Mouse (Mus musculus) kidney, embryonic 15.5 days (tissue): ENCODE results near the gene Ctnnd1. TPM values are rescaled to one million over a fixed set of nuclear protein-coding genes. Genes with fewer than 3 reads are reported as not detected.
A peak's percentile ranks its signal among the peaks of the same experiment; 100 is the strongest.

Experiments used
- ATAC-seq: fragments of 200-750 bp; cut with Nextera tagmentation; replicated peaks from 2 replicates; pipeline ENCODE4 v1.8.0; 2017; ENCODE audit warnings: moderate TSS enrichment; ENCODE audit not compliant: low FRiP score
- H3K27ac ChIP-seq: fragments of 300-500 bp; sonication (generic); 2 replicates; pipeline ENCODE4 v1.5.1; 2015; ENCODE audit warnings: mild to moderate bottlenecking, inconsistent platforms
- H3K27me3 ChIP-seq: fragments of 300-500 bp; sonication (generic); 2 replicates; pipeline ENCODE4 v1.6.1; 2015; ENCODE audit warnings: inconsistent platforms
- H3K36me3 ChIP-seq: fragments of 300-500 bp; sonication (generic); 2 replicates; pipeline ENCODE4 v1.6.1; 2015; ENCODE audit warnings: inconsistent platforms
- H3K4me1 ChIP-seq: fragments of 300-500 bp; sonication (generic); 2 replicates; pipeline ENCODE4 v1.6.1; 2015; ENCODE audit warnings: inconsistent platforms
- H3K4me2 ChIP-seq: fragments of 300-500 bp; sonication (generic); 2 replicates; pipeline ENCODE4 v1.6.1; 2015; ENCODE audit warnings: moderate library complexity, mild to moderate bottlenecking, inconsistent platforms
- H3K4me3 ChIP-seq: fragments of 300-500 bp; sonication (generic); replicated peaks from 2 replicates; pipeline ENCODE4 v1.5.1; 2015; ENCODE audit warnings: mild to moderate bottlenecking, inconsistent platforms
- H3K9ac ChIP-seq: fragments of 300-500 bp; sonication (generic); 2 replicates; pipeline ENCODE4 v1.6.1; 2015; ENCODE audit warnings: mild to moderate bottlenecking, inconsistent platforms
- H3K9me3 ChIP-seq: fragments of 300-500 bp; sonication (generic); replicated peaks from 2 replicates; pipeline ENCODE4 v1.6.1; 2016; ENCODE audit warnings: inconsistent platforms
- WGBS: fragments of 180-500 bp; shearing (Covaris S2); methylation state at CpG from one replicate; pipeline ENCODE4 v1.1.7; 2015; ENCODE audit warnings: mixed read lengths; 5-methylcytosine and 5-hydroxymethylcytosine counted together
- polyA plus RNA-seq: library from polyadenylated mRNA; unstranded; fragments of >200 nt; fragmentation: Nextera tagmentation; extraction: Ambion mirVana; gene quantifications from 2 replicates; pipeline ENCODE4 v1.2.1, GENCODE M21; 2015

The Ctnnd1 gene
- polyA plus RNA-seq, 1 experiment from 2014 or later, result 54.7 TPM

DNA sequence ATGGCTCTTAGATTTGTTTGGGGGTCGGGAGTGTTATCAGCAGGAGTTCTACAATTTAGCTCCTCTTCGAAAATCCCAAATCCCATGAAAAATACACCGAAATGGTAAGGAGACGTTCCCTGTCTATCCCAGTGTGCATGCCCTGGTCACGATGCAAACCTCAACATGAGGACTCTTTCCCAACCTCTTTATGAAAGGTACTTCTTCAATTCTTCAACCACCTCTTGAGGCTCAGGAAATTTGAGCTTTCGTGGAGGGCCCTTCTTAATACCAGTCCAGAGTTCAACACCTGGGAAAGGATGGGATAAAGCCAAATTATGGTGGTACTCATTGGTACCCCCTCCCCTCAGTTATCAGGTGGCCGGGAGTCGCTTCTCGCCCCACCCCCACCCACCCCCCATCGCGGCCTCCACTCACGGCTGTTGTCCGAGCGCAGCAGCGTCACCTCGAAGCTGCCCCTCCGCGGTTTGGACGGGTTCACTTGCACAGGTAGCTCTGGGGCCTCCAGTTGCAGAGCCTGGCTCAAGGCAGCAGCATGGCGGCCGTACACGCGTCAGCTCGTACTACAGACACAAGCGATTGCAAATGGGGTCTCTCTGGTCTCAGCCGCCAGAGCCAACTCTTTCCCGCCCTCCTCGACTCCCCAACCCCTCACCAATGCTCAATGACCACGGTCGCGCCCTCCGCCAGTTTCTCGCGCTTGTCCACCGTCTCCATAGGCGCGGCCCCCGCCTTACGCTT, 19.4 kb upstream of the Ctnnd1 start:
- peak overlapping the region; percentile 98 for H3K9ac ChIP-seq

DNA sequence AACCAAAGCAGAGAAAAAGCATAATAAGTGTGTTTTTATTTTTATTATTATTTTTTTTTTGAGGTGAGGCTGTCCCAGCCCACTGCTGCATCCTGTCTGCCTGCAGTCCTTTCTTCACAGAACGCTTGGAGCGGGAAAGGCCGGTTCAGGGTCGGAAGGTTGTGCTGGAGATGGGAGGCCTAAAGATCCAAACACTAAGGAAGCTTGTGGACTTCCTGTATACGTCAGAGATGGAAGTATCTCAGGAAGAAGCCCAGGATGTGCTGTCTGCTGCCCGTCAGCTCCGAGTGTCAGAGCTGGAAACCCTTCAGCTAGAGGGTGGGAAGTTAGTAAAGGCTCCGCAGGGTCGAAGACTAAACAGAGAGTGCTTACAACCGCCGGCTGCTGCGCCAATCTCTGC, 15.5 kb upstream of the Ctnnd1 start:
- Histone ChIP-seq H3K4me1 (peaks cover 10% of the 10 kb centered on the region), H3K36me3 (peaks cover 20% of the 10 kb centered on the region), H3K27ac (peak overlapping the region; percentile 66), H3K9ac (no peak overlapping the region), H3K27me3 (no peaks in the 10 kb centered on the region), H3K4me3 (no peak overlapping the region), H3K9me3 (no peaks in the 10 kb centered on the region), H3K4me2 (no peak overlapping the region)
- WGBS, result 58% methylated on average over 12 of the region's 12 CpGs
- no peak for ATAC-seq

More for the DNA sequence above, 19.4 kb upstream of the Ctnnd1 start:
- peak overlapping the region; percentile 71 for H3K4me2 ChIP-seq
- H3K27ac ChIP-seq, result peak overlapping the region; percentile 97
- H3K36me3 ChIP-seq, result peaks cover 46% of the 10 kb centered on the region
- H3K4me3 ChIP-seq, result peak overlapping the region; percentile 96
- no peaks in the 10 kb centered on the region for H3K27me3 ChIP-seq
- peak; percentile 86 for ATAC-seq
- no peaks in the 10 kb centered on the region for H3K9me3 ChIP-seq
- peaks cover 10% of the 10 kb centered on the region for H3K4me1 ChIP-seq
- 3% methylated on average over 39 of the region's 39 CpGs for WGBS

DNA sequence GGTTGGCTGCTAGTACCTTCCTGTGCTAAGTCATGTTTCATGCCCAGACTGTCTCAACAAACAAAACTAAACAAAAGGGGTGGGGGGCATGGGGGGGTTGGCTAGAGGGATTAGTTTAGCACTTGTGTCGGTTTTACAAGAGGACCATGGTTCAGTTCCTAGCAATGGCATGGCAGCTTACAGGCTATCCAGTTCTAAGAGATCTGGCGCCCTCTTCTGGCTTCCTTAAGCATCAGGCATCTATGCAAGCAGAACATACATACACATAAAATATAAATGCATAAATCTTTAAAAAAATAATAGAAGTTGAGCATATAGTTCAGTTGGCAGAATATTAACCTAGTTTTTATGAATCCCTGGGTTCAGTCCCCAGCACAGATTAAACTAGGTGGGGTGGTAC, 12.3 kb upstream of the Ctnnd1 start:
- 28% methylated on average over 2 of the region's 2 CpGs for WGBS
- H3K27ac ChIP-seq, result no peak overlapping the region
- H3K4me3 ChIP-seq, result no peak overlapping the region
- no peaks in the 10 kb centered on the region for H3K4me1 ChIP-seq
- no peak overlapping the region for H3K4me2 ChIP-seq
- H3K9me3 ChIP-seq, result no peaks in the 10 kb centered on the region
- ATAC-seq, result 0 out of 2 replicates have a peak, but pooled peaks have one; percentile 26
- H3K36me3 ChIP-seq, result peaks cover 8% of the 10 kb centered on the region; the same call in 1 of the 2 replicates
- H3K9ac ChIP-seq, result no peak overlapping the region
- no peaks in the 10 kb centered on the region for H3K27me3 ChIP-seq

DNA sequence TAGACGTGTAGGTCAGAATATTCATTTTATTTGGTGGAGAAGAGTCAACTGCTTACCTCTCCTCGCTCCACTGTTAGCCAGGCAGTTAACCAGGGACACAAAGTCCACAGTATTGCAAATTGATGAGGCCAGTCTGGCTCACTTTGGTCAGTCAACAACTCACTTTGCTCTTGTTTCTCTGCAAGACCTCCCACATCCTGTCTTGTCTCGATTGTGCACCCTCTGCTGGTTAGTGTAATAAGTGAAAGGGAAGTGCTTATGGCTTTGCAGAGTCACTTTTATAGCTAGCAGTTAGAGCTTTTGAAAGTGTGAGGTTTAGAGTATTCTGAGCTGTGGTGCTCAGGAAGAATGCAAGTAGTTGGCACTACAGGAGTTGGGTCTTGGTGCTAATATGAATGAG, 9.7 kb upstream of the Ctnnd1 start:
- no peaks in the 10 kb centered on the region for H3K9me3 ChIP-seq

DNA sequence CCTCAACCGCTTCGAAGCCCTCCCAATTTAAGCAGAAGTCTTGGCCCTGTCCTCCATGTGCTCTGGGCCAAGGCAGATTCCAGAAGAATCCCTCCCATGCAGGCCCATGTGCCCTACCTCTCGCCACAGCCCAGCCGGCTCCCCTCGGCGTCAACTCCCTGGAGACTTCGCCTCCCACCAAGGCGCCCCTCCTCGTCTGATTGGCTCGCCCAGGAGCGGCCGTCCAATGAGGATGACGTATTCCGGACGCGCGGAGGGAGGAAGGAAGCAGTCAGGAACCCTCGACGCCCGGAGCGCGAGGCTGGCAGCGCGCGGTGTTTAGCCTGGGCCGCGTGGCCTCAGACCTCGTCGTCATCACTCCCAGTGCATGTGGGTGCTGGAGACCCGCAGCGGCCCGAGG, 8.2 kb upstream of the Ctnnd1 start, which contains the start of gene Btbd18:
Gene Btbd18 (plus strand): TSS at position 274 of the 400 bp plus-strand sequence.
- WGBS, result 90% methylated on average over 32 of the region's 32 CpGs
- no peaks in the 10 kb centered on the region for H3K27me3 ChIP-seq
- H3K4me2 ChIP-seq, result no peak within 1 kb of the TSS
- H3K36me3 ChIP-seq, result no peaks in the 10 kb centered on the region
- no peak within 1 kb of the TSS for H3K9ac ChIP-seq
- H3K4me3 ChIP-seq, result no peak within 1 kb of the TSS
- H3K4me1 ChIP-seq, result no peaks in the 10 kb centered on the region
- no peak for ATAC-seq
- H3K27ac ChIP-seq, result no peak within 1 kb of the TSS
- H3K9me3 ChIP-seq, result no peaks in the 10 kb centered on the region

More for the DNA sequence above, 9.7 kb upstream of the Ctnnd1 start:
- ATAC-seq, result no peak; the same call in 1 of the 2 replicates
- no peak overlapping the region for H3K9ac ChIP-seq
- no peak overlapping the region for H3K4me3 ChIP-seq
- no peaks in the 10 kb centered on the region for H3K36me3 ChIP-seq
- 67% methylated on average over 3 of the region's 3 CpGs for WGBS
- no peak overlapping the region for H3K4me2 ChIP-seq
- H3K27me3 ChIP-seq, result no peaks in the 10 kb centered on the region
- no peaks in the 10 kb centered on the region for H3K4me1 ChIP-seq
- no peak overlapping the region for H3K27ac ChIP-seq

DNA sequence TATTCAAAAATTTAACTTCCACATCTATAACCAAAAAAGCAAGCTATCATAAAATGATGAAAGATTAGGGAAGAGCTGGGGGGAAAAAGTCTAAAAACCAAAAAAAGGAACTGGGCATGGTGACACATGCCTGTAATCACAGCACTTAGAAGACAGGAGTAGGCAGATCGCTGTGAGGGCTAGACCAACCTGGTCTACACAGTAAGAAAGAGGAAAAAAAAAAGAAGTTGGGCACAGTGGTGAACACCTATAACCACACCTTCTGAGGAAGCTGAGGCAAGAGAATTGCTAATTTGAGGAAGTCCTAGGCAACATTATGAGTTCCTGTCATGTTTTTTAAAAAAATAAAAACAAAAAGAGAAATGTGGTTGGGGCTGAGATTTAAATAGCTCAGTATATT, 5.3 kb upstream of the Ctnnd1 start:
- Histone ChIP-seq H3K9ac (no peak overlapping the region), H3K4me3 (no peak overlapping the region), H3K4me2 (no peak overlapping the region), H3K9me3 (no peaks in the 10 kb centered on the region), H3K4me1 (peaks cover 6% of the 10 kb centered on the region; the same call in 1 of the 2 replicates), H3K36me3 (no peaks in the 10 kb centered on the region), H3K27ac (no peak overlapping the region), H3K27me3 (no peaks in the 10 kb centered on the region)
- no peak for ATAC-seq
- 76% methylated on average over 1 of the region's 1 CpGs for WGBS

DNA sequence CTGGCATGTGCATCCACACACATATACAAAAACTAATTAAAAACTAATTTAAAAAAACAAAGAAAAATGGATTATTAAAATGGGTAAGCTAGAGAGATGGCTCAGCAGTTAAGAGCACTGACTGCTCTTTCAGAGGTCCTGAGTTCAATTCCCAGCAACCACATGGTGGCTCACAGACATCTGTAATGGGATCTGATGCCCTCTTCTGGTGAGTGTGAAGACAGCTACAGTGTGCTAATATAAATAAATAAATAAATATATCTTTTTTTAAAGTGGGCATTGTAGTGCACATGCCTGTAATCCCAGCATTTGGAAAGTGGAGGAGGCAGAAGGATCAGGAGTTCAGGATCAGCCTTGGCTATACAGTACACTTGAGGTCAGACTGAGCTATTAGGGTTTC, 2.8 kb upstream of the Ctnnd1 start:
- H3K36me3 ChIP-seq, result no peaks in the 10 kb centered on the region
- no peaks in the 10 kb centered on the region for H3K27me3 ChIP-seq
- peaks cover 6% of the 10 kb centered on the region; the same call in 1 of the 2 replicates for H3K4me1 ChIP-seq
- no peak overlapping the region for H3K4me3 ChIP-seq
- no peak overlapping the region for H3K27ac ChIP-seq
- no peak for ATAC-seq
- H3K9me3 ChIP-seq, result no peaks in the 10 kb centered on the region
- no peak overlapping the region for H3K9ac ChIP-seq
- no peak overlapping the region for H3K4me2 ChIP-seq

DNA sequence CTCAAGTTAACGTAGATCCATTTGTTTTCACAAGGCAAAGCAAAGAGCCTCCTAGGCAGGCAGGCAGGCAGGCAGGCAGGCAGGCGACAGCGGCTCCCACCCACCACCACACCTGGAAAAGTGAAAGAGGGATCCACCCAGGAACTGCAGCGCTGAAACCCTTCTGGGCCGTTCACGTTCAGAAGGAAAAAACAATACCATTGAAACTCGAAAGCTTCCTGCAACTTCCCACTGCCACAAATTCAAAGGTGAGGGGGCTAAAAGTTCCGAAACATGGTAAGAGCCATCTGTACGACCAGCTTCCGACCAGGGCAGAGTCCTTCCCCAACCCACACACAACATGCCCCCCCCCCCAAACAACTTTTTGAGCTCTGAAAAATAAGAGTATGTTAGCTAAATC, 891 bp downstream of the Ctnnd1 start:
- Histone ChIP-seq H3K9me3 (no peaks in the 10 kb centered on the region), H3K36me3 (0 out of 2 replicates have a peak, but pooled peaks cover 2% of the 10 kb centered on the region), H3K27me3 (no peaks in the 10 kb centered on the region), H3K4me3 (peak overlapping the region; percentile 75), H3K9ac (peak overlapping the region; percentile 90), H3K4me2 (peak overlapping the region; percentile 65), H3K27ac (peak overlapping the region; percentile 99), H3K4me1 (peaks cover 16% of the 10 kb centered on the region)
- under 1% methylated on average over 10 of the region's 10 CpGs for WGBS
- ATAC-seq, result no peak

DNA sequence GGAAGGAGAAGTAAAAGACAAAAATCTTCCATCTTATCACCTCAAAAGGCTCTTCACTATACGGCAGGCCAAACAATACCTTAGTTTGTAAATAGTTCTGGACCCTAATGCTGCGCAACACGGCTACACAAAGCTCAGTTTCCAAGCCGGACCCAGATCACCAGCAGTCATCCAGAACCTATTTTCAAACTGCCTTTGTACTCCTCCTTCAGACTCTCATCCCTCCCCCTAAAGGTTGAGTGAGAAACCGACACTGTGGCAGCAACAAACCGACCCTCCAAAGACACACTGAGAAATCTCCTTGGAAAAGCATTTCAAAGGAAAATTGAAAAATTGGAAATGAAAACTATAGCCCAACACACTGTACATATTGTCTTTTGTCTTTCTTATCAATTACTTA, 2.2 kb downstream of the Ctnnd1 start:
- no peak overlapping the region; the same call in 1 of the 2 replicates for H3K27ac ChIP-seq

DNA sequence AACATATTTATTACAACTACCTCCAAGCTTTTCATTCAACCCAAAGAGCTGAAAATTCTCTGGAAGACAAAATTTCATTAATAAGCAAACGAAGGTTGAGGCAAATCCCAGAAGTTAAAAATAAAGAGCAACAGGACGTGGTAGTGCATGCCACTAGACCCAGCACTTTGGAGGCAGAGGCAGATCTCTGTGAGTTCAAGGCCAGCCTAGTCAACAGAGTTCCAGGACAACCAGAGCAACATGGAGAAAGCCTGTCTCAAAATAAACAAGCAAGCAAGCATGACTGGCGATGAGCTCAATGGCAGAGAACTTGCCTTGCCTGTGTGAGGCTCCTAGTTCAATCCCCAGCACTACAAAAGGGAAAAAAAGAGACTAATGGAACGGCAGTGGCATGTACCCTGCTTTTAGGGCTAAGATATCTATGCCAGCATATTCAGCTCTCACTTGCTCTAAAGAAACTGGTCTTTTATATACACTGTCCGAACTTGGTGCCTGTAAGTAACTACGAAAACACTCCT, 3.5 kb downstream of the Ctnnd1 start:
- H3K27ac ChIP-seq, result no peak overlapping the region
- H3K9me3 ChIP-seq, result no peaks in the 10 kb centered on the region
- WGBS, result 92% methylated on average over 6 of the region's 6 CpGs
- no peaks in the 10 kb centered on the region for H3K27me3 ChIP-seq
- H3K4me1 ChIP-seq, result peaks cover 22% of the 10 kb centered on the region
- H3K4me2 ChIP-seq, result peak overlapping the region; percentile 3; the same call in 1 of the 2 replicates
- H3K9ac ChIP-seq, result no peak overlapping the region
- 0 out of 2 replicates have a peak overlapping the region, but pooled peaks have one; percentile 75 for H3K4me3 ChIP-seq
- 0 out of 2 replicates have a peak, but pooled peaks cover 3% of the 10 kb centered on the region for H3K36me3 ChIP-seq
- ATAC-seq, result no peak

More for the DNA sequence above, 2.2 kb downstream of the Ctnnd1 start:
- Histone ChIP-seq H3K4me1 (peaks cover 22% of the 10 kb centered on the region), H3K9me3 (no peaks in the 10 kb centered on the region), H3K27me3 (no peaks in the 10 kb centered on the region), H3K36me3 (0 out of 2 replicates have a peak, but pooled peaks cover 2% of the 10 kb centered on the region), H3K4me3 (peak overlapping the region; percentile 75), H3K4me2 (peak overlapping the region; percentile 65), H3K9ac (peak overlapping the region; percentile 37; the same call in 1 of the 2 replicates)
- 22% methylated on average over 6 of the region's 6 CpGs for WGBS
- 0 out of 2 replicates have a peak, but pooled peaks have one; percentile 24 for ATAC-seq

DNA sequence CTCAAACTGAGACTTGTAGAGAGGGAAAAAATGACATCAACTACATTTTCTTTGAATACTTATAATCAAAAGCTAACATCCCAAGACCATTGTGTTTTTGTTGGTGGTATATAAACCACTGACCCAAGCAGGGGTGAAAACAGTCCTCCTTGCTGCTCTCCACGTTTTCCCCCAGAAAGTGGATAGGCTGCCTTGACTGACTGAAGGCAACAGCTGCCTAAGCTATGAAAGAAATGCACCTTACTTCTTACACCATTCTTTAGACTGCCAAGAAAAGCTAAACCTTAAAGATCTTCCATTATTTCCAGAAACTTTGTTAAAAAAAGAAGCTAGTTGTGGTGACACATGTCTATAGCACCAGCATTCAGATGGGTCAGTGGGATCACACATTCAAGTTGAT, 4.4 kb downstream of the Ctnnd1 start:
- Histone ChIP-seq H3K27ac (no peak overlapping the region), H3K4me1 (peaks cover 16% of the 10 kb centered on the region), H3K36me3 (0 out of 2 replicates have a peak, but pooled peaks cover 8% of the 10 kb centered on the region), H3K4me3 (no peak overlapping the region), H3K27me3 (no peaks in the 10 kb centered on the region), H3K9ac (no peak overlapping the region), H3K4me2 (no peak overlapping the region), H3K9me3 (no peaks in the 10 kb centered on the region)
- 57% methylated on average over 1 of the region's 1 CpGs for WGBS
- no peak for ATAC-seq

DNA sequence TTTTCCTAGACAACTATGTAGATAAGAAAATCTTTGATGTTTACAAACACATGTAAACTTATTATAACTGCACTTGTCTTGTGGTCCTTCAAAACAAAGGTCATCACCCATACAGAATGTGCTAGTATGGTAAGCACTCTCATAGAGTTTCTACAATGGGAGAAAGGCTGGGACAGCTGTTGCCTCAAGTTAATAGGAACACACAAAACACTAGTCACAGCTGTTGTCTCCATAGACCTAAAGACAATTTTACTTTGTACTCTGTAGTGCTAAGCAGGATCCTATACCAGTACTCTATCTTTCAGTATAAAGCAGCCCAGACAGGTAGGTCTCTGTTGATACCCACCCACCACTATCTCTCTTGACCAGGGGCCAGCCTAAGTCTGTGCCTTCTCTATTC, 9.7 kb downstream of the Ctnnd1 start:
- no peak overlapping the region for H3K27ac ChIP-seq
- no peak overlapping the region for H3K4me2 ChIP-seq
- no peaks in the 10 kb centered on the region for H3K9me3 ChIP-seq
- H3K36me3 ChIP-seq, result peaks cover 6% of the 10 kb centered on the region; the same call in 1 of the 2 replicates
- H3K4me3 ChIP-seq, result no peak overlapping the region
- no peak for ATAC-seq
- no peak overlapping the region for H3K9ac ChIP-seq
- H3K27me3 ChIP-seq, result no peaks in the 10 kb centered on the region
- H3K4me1 ChIP-seq, result peaks cover 49% of the 10 kb centered on the region
